Mouse (Mus musculus) liver, adult 2 months (tissue): ENCODE results near the gene Ehmt2.
A peak's percentile ranks its signal among the peaks of the same experiment; 100 is the strongest.

ENCODE experiments used
- CTCF ChIP-seq: fragments of 200-500 bp; IDR thresholded peaks from 2 replicates; pipeline ENCODE4 v1.5.1; 2011; ENCODE audit warnings: low read depth, low read length, control low read depth
- POLR2A ChIP-seq: fragments of 200-500 bp; IDR thresholded peaks from 2 replicates; pipeline ENCODE4 v1.6.1; 2011; ENCODE audit warnings: low read length, control low read depth; ENCODE audit not compliant: insufficient read depth; ENCODE audit errors: extremely low read depth

- TF ChIP-seq CTCF, result peak; percentile 58; the same call in 1 of the 2 replicates
- TF ChIP-seq POLR2A, result no peak
These were observed 49.3 kb downstream of the Ehmt2 start for GRCm38 (mm10) chr17:34947606-34948005.
